Mouse (Mus musculus) testis, postnatal 14 days (tissue): ENCODE data around the gene Psma6.

ENCODE experiments used
- DNase-seq: peaks from one replicate; pipeline ENCODE4 v3.0.0; 2021; ENCODE audit warnings: low spot score

The Psma6 gene

DNA sequence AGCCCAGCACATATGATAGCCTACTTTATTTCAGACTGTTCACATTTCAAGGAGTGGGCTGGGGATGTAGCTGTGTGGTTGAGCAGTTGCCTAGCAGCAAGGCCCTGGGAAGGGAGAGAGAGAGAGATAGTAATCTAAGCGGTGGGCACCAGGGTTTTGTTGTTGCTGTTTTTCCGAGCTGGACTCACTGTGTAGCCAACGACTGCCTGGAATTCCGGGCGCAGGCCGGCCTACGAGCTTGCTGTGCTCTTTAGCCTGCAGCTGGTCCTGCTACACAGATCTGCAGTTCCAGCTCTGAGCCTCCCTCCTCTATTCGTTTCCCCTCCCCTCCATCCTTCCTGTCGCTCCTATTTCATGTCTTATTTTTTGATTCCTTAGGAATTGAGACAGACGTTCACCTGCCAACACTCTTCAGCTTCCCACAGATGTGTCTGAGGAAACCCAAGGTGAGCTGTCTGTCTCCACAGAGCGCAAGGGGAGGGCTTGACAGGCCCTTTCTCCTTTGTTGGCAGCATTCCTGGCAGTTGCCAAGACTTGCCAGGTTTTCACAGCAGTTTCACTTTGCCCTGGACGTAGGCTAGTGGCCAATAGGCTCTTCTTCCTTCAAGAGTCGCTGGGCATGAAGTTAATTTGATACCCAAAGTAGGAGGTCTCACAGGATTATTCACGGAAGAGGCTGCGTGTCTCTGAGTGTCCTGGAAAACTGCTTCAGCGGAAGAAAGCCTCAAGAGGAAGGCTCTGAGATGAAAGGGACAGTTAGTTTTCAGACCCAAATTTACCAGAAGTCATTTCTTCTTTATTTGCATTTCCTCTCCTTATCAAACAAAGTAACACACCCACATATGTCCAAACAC lies 80.2 kb downstream of the Psma6 start:
- DNase-seq, result no peak

DNA sequence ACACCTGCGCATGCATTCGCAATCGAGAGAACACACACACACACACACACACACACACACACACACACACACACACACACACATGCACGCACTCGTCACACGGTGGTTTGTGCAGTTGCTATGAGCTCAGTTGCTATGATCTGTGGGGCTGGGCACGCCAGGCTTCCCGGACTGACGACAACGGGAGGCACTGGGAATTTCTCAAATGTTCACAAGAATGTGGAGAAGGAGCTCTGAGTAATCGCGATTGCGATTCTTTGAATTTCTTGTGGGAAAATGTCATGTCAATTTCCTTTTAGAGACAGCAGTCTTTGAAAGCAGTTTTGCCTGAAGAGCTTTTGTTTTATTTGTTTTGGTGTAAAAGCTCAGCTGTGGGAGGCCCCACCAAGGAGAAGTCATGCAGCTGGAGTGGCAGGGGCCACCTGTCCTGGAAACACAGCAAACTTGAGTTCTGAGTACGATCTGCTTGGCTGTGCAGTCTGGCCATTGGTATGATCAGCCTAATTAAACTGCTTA lies 80.9 kb downstream of the Psma6 start:
- no peak for DNase-seq

DNA sequence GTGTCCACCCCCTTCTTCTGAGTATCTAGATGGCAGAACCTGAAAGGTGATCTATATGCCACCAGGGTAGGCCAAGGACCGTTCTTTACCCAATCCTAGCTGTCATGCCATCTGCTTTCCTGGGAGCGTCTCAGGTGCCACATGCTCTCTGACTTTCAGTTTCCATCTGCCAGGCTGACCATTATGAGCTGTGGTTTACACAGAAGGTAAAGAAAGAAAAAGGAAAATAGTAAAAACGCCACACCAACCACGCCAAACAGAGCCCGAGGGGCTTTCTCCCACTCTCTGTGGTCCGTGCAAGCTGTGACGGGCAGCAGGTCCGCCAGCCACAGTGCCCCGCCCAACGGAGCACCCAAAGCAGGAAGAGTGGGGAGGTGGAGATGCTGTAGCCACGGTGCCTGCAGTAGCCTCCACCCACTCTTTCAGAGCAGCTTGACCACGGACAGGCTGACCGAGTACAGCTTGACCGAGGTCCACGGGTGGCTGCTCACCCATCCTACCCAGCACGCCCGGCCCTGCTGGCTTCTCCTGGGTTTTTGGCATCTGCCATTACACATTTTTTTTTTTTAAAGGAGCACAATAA lies 81.5 kb downstream of the Psma6 start:
- DNase-seq, result no peak

DNA sequence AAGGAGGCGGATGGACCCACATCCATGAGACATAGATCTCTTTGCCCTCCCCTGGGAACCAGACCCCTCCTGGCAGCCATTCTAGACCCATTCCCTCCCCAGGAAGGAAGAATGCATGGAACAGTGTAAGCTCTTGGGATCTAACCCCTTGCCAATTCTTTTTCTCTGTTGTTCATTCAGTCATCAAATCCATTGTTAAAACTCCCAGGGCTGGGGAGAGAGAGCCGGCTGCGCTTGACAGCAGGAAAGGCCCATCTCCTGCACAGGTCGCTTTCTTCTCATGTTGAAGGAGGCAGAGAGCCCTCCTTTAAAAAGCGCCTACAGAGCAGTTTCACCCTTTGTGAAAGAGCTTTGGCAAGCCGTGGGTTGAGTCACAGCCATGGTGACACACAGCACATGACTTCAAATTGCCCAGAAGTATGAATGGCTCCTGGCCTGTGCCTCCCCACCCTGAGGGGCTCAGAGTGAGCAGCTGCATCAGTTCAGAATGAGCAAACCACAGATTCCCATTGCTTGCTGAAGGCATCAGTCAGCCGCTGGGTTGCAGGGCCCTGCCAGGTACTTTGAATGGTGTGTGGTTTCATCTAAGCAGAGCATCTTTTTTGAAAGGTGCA lies 82.2 kb downstream of the Psma6 start:
- no peak for DNase-seq

DNA sequence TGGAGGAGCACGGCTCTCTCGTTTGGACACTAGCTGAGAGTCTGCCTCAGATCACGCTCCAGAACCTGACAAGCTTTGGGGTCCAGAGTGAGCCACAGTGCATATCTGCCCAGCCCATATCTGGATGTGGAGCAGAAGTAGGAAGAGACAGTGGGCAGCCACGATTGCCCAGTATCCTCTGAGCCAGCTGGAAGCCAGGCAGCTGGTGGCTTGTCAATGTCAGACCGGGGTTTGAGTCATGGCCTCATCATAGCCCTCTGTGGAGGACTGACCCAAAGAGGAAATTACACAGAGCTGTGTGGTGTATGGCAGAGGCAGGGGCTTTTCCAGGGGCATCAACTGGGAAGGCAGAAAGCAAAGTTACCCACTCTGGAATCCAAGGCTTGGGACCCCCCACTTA lies 82.8 kb downstream of the Psma6 start:
- DNase-seq, result no peak

DNA sequence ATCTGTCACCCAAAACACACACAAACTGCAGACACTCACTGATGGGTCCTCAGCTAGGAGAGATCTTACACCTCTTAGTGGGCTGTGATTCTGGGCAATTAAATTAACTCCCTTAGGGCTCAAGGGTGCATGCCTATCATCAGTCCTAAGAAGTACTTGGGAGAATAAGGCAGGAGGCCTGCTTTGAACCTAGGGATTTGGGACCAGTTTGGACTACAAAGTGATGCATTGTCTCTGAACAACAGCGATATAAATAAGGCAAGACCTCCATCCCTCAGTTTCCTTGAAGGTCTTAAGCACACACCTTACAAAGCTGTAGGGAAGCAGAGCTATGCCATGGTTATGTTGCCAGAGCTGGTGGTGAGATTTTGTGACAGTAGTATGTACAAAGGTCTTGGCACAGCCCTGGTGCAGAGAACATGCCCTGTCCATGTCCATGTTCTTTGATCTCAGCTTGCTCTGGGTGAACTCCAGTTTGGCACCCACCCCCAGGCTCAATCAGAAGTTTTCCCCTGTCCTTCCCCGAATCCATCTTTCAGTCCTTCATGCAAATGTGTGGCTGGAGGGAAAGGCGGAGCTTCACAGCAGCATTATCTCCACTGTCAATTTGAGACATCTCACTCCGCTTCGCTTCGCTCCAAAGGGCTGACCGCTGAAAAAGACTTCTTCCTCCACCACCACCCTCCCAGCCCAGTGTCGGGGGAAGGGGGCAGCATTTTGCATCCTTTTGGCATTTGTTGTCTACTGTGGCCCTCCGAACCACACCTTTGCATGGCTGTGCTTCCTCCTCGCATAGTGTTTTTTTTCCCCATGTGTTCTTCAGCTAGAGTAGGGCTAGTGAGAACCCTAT lies 83.5 kb downstream of the Psma6 start:
- no peak for DNase-seq
